Mouse (Mus musculus): ENCODE data around the gene Gm49369. TPM values are rescaled to one million over a fixed set of nuclear protein-coding genes. Genes with fewer than 3 reads are reported as not detected.

The Gm49369 gene
- polyA plus RNA-seq, 1 experiment from 2014 or later: 1.2 TPM

- Histone ChIP-seq H3K36me3 (peaks cover 61% of the 10 kb centered on the region), H3K9ac (no peak overlapping the region), H3K9me3 (replicated peaks) (no peaks in the 10 kb centered on the region), H3K27ac (no peak overlapping the region), H3K4me1 (replicated peaks) (peaks cover 24% of the 10 kb centered on the region), H3K4me2 (no peak overlapping the region), H3K4me3 (no peak overlapping the region), H3K27me3 (no peaks in the 10 kb centered on the region)
- 73% methylated on average over 10 of the region's 10 CpGs for WGBS
- ATAC-seq (replicated peaks; ENCODE audit: insufficient number of reproducible peaks, insufficient read depth, low FRiP score, low read depth): no peak
Observed at GRCm38 (mm10) chr7:142384306-142384705, 1.8 kb upstream of the Gm49369 start.

- H3K4me1 ChIP-seq (replicated peaks): peaks cover 17% of the 10 kb centered on the region
- no peak overlapping the region for H3K4me2 ChIP-seq
- no peak for ATAC-seq (replicated peaks; ENCODE audit: insufficient number of reproducible peaks, insufficient read depth, low FRiP score, low read depth)
- H3K27me3 ChIP-seq: no peaks in the 10 kb centered on the region
- no peak overlapping the region for H3K9ac ChIP-seq
- WGBS: 76% methylated on average over 4 of the region's 4 CpGs
- no peak overlapping the region for H3K4me3 ChIP-seq
- H3K36me3 ChIP-seq: peaks cover 92% of the 10 kb centered on the region
- H3K9me3 ChIP-seq (replicated peaks): no peaks in the 10 kb centered on the region
- H3K27ac ChIP-seq: peak overlapping the region; percentile 28; the same call in 1 of the 2 replicates
Observed at GRCm38 (mm10) chr7:142381175-142381574, 1.3 kb downstream of the Gm49369 start.

GRCm38 (mm10) chr7:142379186-142379585 lies 3.3 kb downstream of the Gm49369 start:
- H3K27ac ChIP-seq: no peak overlapping the region
- no peaks in the 10 kb centered on the region for H3K27me3 ChIP-seq
- no peak overlapping the region for H3K4me2 ChIP-seq
- H3K9me3 ChIP-seq (replicated peaks): no peaks in the 10 kb centered on the region
- WGBS: 46% methylated on average over 6 of the region's 6 CpGs
- peaks cover 85% of the 10 kb centered on the region for H3K36me3 ChIP-seq
- no peak overlapping the region for H3K4me3 ChIP-seq
- no peak for ATAC-seq (replicated peaks; ENCODE audit: insufficient number of reproducible peaks, insufficient read depth, low FRiP score, low read depth)
- peaks cover 17% of the 10 kb centered on the region for H3K4me1 ChIP-seq (replicated peaks)
- H3K9ac ChIP-seq: no peak overlapping the region

GRCm38 (mm10) chr7:142377233-142377925 lies 5.1 kb downstream of the Gm49369 start:
- H3K27me3 ChIP-seq: 0 out of 2 replicates have a peak, but pooled peaks cover 3% of the 10 kb centered on the region
- no peaks in the 10 kb centered on the region for H3K9me3 ChIP-seq (replicated peaks)
- WGBS: 73% methylated on average over 14 of the region's 14 CpGs
- peaks cover 25% of the 10 kb centered on the region for H3K4me1 ChIP-seq (replicated peaks)
- H3K27ac ChIP-seq: no peak overlapping the region
- no peak overlapping the region for H3K4me2 ChIP-seq
- no peak overlapping the region for H3K9ac ChIP-seq
- H3K36me3 ChIP-seq: peaks cover 67% of the 10 kb centered on the region
- no peak overlapping the region for H3K4me3 ChIP-seq
- ATAC-seq (replicated peaks; ENCODE audit: insufficient number of reproducible peaks, insufficient read depth, low FRiP score, low read depth): no peak

- Histone ChIP-seq H3K4me2 (no peak overlapping the region), H3K9me3 (replicated peaks) (no peaks in the 10 kb centered on the region), H3K4me3 (no peak overlapping the region), H3K4me1 (replicated peaks) (peaks cover 38% of the 10 kb centered on the region), H3K9ac (no peak overlapping the region), H3K36me3 (peaks cover 54% of the 10 kb centered on the region), H3K27ac (no peak overlapping the region), H3K27me3 (peaks cover 12% of the 10 kb centered on the region)
- no peak for ATAC-seq (replicated peaks; ENCODE audit: insufficient number of reproducible peaks, insufficient read depth, low FRiP score, low read depth)
- 72% methylated on average over 4 of the region's 4 CpGs for WGBS
Observed at GRCm38 (mm10) chr7:142376096-142376495, 6.4 kb downstream of the Gm49369 start.

- no peak overlapping the region for H3K4me3 ChIP-seq
- peaks cover 19% of the 10 kb centered on the region for H3K27me3 ChIP-seq
- H3K9ac ChIP-seq: no peak overlapping the region
- no peak for ATAC-seq (replicated peaks; ENCODE audit: insufficient number of reproducible peaks, insufficient read depth, low FRiP score, low read depth)
- peaks cover 46% of the 10 kb centered on the region for H3K36me3 ChIP-seq
- peak overlapping the region; percentile 18; the same call in 1 of the 2 replicates for H3K27ac ChIP-seq
- H3K9me3 ChIP-seq (replicated peaks): no peaks in the 10 kb centered on the region
- H3K4me2 ChIP-seq: no peak overlapping the region
- H3K4me1 ChIP-seq (replicated peaks): peaks cover 40% of the 10 kb centered on the region
- 65% methylated on average over 6 of the region's 6 CpGs for WGBS
Observed at GRCm38 (mm10) chr7:142375261-142375724, 7.2 kb downstream of the Gm49369 start.

GRCm38 (mm10) chr7:142374413-142375015 lies 8.0 kb downstream of the Gm49369 start:
- Histone ChIP-seq H3K4me3 (no peak overlapping the region), H3K4me2 (no peak overlapping the region), H3K27me3 (peaks cover 19% of the 10 kb centered on the region), H3K27ac (peak overlapping the region; percentile 18; the same call in 1 of the 2 replicates), H3K4me1 (replicated peaks) (peaks cover 43% of the 10 kb centered on the region), H3K36me3 (peaks cover 38% of the 10 kb centered on the region), H3K9me3 (replicated peaks) (no peaks in the 10 kb centered on the region), H3K9ac (no peak overlapping the region)
- no peak for ATAC-seq (replicated peaks; ENCODE audit: insufficient number of reproducible peaks, insufficient read depth, low FRiP score, low read depth)
- 71% methylated on average over 5 of the region's 5 CpGs for WGBS

GRCm38 (mm10) chr7:142373641-142374412 lies 8.6 kb downstream of the Gm49369 start, which contains the start of gene Ifitm10:
Ifitm10 (minus strand) TSS chr7:142373753.
- Histone ChIP-seq H3K36me3 (peaks cover 31% of the 10 kb centered on the region), H3K4me2 (peak within 1 kb of the TSS; percentile 97), H3K4me1 (replicated peaks) (peaks cover 39% of the 10 kb centered on the region), H3K27me3 (peaks cover 19% of the 10 kb centered on the region), H3K27ac (no peak within 1 kb of the TSS), H3K9ac (no peak within 1 kb of the TSS; the same call in 1 of the 2 replicates), H3K9me3 (replicated peaks) (no peaks in the 10 kb centered on the region), H3K4me3 (peak within 1 kb of the TSS; percentile 60)
- no peak for ATAC-seq (replicated peaks; ENCODE audit: insufficient number of reproducible peaks, insufficient read depth, low FRiP score, low read depth)
- WGBS: 73% methylated on average over 8 of the region's 8 CpGs

GRCm38 (mm10) chr7:142373039-142373438 lies 9.4 kb downstream of the Gm49369 start:
- peaks cover 19% of the 10 kb centered on the region for H3K27me3 ChIP-seq
- 84% methylated on average over 5 of the region's 5 CpGs for WGBS
- peaks cover 23% of the 10 kb centered on the region for H3K36me3 ChIP-seq
- peaks cover 39% of the 10 kb centered on the region for H3K4me1 ChIP-seq (replicated peaks)
- no peaks in the 10 kb centered on the region for H3K9me3 ChIP-seq (replicated peaks)
- no peak overlapping the region for H3K27ac ChIP-seq
- H3K4me3 ChIP-seq: no peak overlapping the region
- ATAC-seq (replicated peaks; ENCODE audit: insufficient number of reproducible peaks, insufficient read depth, low FRiP score, low read depth): no peak
- no peak overlapping the region for H3K9ac ChIP-seq
- H3K4me2 ChIP-seq: no peak overlapping the region

- H3K4me2 ChIP-seq: peak overlapping the region; percentile 97
- ATAC-seq (replicated peaks; ENCODE audit: insufficient number of reproducible peaks, insufficient read depth, low FRiP score, low read depth): peak; percentile 44
- peaks cover 19% of the 10 kb centered on the region for H3K27me3 ChIP-seq
- H3K4me1 ChIP-seq (replicated peaks): peaks cover 39% of the 10 kb centered on the region
- peak overlapping the region; percentile 57 for H3K9ac ChIP-seq
- WGBS: 1% methylated on average over 64 of the region's 64 CpGs
- no peak overlapping the region for H3K27ac ChIP-seq
- no peaks in the 10 kb centered on the region for H3K9me3 ChIP-seq (replicated peaks)
- peak overlapping the region; percentile 60 for H3K4me3 ChIP-seq
- peaks cover 13% of the 10 kb centered on the region for H3K36me3 ChIP-seq
Observed at GRCm38 (mm10) chr7:142371768-142372661, 10.5 kb downstream of the Gm49369 start.

Measured in heart, embryonic 15.5 days (tissue).